Mouse (Mus musculus) testis, adult 2 months (tissue): ENCODE results near the gene Josd2.

Source experiments
- CTCF ChIP-seq: fragments of 200-500 bp; IDR thresholded peaks from 2 replicates; pipeline ENCODE4 v1.5.1; 2012; ENCODE audit warnings: low read depth, mild to moderate bottlenecking, inconsistent platforms, low read length, moderate library complexity; ENCODE audit not compliant: control insufficient read depth, insufficient read depth, insufficient replicate concordance
- POLR2A ChIP-seq: fragments of 200-500 bp; IDR thresholded peaks from 2 replicates; pipeline ENCODE4 v1.6.1; 2012; ENCODE audit warnings: low read depth, mild to moderate bottlenecking, inconsistent platforms, low read length, moderate library complexity; ENCODE audit not compliant: control insufficient read depth

GRCm38 (mm10) chr7:44462218-44463055, 5.3 kb upstream of the Josd2 start:
- TF ChIP-seq POLR2A (no peak), CTCF (no peak)
